Mouse (Mus musculus): ENCODE results near the gene Mthfd1.

Mthfd1 gene

GRCm38 (mm10) chr12:76303474-76303873 is 48.4 kb downstream of the Mthfd1 start:
- DNase-seq (ENCODE audit: low read depth, low spot score) = no peak

DNA sequence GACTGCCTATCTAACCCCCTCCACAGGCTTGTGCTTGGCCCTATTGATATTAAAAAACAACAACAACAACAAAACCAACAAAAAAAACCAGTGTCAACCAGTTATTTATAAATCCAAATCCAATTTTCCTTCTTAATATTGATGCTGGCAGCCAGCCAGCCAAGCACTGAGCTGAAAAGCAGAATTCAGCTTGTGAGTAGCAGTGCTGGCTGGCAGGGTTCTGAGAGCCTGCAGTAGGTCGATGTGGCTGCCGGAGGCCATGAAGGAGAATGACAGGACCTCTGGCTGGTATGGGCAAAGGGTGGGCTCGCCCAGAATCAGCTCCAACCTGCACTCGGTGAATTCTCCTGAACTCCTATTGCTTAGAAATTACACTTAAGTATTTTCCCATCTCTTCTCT is 49.1 kb downstream of the Mthfd1 start:
- DNase-seq (ENCODE audit: low read depth, low spot score) = no peak

- no peak for DNase-seq (ENCODE audit: low read depth, low spot score)
Measured at GRCm38 (mm10) chr12:76305107-76305506, 50.0 kb downstream of the Mthfd1 start.

DNA sequence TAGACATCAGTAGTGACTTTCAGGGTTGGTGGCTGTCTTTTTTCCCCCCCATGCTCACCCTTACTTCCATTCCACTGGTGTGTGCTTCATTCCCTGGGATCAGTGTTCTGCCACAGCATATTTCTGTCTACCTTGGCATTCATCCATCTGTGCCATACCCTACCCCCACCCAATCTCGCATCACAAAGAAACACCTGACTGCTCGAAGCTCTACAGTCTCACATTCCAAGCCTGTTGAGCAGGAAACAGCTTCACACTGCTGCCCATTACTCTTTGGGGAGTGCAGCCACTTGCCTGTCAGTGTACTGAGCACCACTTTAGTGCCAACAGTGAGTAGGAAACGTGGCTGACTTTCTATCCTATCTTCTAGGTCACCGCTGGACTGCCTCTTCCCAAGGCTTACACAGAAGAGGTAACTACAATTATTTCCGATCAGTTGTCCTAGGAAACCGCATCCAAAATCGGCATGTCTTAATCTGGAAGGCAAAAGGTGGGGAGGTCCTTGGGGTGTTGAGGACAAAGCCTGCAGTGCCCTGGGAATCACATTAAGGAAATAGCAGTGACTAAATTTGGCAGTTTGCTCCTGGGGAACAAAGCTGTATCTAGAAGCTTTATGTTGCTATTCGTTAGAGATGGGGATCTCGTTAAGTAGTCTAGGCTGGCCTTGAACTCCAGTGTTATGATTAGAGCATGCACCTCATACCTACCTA is 51.9 kb downstream of the Mthfd1 start:
- no peak for DNase-seq (ENCODE audit: low read depth, low spot score)

- DNase-seq (ENCODE audit: low read depth, low spot score) = no peak
Measured at GRCm38 (mm10) chr12:76307964-76308363, 52.9 kb downstream of the Mthfd1 start.

DNA sequence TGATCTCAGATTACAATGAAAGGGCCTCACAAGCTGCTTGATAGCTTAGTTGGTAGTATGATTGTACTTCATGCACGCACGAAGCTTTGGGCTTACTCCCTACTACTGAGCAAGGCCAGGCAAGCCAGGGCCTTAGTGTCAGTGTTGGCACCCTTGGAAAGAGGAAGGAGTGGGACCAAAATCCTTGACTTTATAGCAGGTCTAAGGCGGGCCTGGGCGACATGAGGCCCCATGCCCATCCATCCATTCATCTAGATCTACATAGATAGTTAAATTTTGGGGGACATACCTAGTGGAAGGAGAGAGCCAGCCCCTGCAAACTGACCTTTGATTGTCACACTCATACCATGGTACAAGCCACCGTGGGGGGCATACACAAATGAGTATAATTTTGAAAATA is 53.3 kb downstream of the Mthfd1 start:
- DNase-seq (ENCODE audit: low read depth, low spot score) = no peak

DNA sequence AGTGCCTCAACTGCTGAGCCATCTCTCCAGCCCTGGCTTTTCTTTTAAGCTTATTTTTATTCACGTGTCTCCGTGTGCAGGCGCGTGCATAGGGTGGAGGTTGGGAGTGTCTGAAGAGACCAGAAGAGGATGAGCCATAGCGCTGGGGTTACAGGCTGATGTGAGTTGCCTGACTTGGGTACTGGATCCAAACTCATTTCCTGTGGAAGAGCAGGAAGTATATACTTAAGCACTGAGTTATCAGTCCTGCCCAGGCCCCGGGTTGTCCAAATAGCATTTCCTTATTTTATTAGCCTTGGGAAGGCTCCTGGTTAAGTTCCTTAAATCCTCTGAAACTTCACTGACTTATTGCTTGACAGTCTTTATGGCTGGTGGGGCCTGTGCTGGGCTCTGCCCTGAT is 54.9 kb downstream of the Mthfd1 start:
- no peak for DNase-seq (ENCODE audit: low read depth, low spot score)

DNA sequence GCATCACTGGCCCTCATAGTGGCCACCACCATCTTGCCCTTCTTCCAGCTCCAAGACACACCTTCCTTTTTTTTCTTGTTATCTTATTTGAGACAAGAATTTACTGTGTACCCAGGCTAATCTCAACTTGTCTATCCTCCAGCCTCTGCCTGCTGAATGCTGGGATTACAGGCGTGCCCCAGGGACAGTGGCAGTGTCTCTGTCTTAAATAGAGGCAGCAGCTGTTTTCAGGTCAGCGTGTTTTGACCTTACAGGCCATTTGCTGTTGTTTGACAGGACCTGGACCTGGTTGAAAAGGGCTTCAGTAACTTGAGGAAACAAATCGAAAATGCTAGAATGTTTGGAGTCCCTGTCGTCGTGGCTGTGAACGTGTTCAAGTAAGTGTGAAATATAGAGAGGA is 55.5 kb downstream of the Mthfd1 start:
- no peak for DNase-seq (ENCODE audit: low read depth, low spot score)

GRCm38 (mm10) chr12:76311227-76311626 is 56.1 kb downstream of the Mthfd1 start:
- DNase-seq (ENCODE audit: low read depth, low spot score) = no peak

DNA sequence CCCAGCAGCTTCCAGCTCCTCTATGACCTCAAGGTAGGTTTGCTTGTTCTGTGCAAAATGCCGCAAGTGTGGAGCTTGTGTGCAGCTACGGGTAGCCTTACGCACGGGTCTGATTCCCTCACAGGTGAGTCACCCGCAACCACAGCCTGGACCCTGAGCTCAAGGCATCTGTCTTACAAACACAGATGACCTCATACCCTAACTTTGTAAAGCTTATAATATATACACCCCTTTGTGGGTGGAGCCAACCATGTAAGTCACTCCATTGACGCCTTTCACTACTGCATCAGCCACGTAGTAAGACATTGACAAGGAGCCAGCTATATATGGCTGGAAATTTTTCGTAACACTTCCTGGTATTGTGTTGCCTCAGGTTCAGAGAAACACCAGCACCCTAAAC is 56.9 kb downstream of the Mthfd1 start:
- no peak for DNase-seq (ENCODE audit: low read depth, low spot score)

GRCm38 (mm10) chr12:76318282-76319212 is 63.4 kb downstream of the Mthfd1 start:
- no peak for DNase-seq (ENCODE audit: low read depth, low spot score)

GRCm38 (mm10) chr12:76324679-76325431 is 69.8 kb downstream of the Mthfd1 start, which contains the start of gene Akap5:
Gene Akap5 (plus strand): TSS chr12:76324891.
- DNase-seq (ENCODE audit: low read depth, low spot score) = peak; percentile 79

DNA sequence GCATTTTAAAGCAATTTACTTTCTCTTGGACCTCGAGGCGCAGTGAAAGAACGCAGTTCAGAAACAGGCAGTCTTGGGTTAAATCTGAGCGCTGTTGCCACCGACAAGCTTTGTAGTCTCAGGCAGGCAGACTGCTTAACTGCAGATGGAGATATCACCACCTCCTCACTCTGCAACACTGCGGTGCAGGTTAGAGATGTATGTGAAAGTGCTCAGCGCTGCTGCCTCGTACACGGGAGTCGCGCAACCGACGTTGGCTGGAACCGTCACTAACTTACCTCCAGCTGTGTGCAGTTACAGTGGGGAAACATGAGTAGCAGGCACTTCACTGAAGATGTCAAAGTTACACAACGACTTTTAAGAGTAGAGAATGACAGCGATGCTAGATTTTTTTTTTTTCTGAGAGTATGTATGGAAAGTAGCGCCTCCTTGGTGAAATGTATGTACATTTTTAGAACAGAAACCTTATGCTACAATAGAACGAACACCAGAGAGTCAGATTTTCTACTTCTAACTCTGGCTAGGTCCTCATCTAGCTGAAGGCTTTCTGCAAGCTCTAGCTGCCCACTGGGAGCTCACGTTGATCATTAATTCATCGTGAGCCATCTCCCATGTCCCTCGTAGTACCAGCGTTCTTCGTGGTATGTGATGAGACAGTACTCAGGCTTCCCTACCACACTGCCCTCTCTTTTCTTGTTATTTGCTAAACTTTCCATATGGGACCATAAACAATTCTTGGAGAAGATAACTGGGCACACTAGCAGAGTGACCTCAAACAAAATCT is 71.5 kb downstream of the Mthfd1 start:
- DNase-seq (ENCODE audit: low read depth, low spot score) = no peak

DNA sequence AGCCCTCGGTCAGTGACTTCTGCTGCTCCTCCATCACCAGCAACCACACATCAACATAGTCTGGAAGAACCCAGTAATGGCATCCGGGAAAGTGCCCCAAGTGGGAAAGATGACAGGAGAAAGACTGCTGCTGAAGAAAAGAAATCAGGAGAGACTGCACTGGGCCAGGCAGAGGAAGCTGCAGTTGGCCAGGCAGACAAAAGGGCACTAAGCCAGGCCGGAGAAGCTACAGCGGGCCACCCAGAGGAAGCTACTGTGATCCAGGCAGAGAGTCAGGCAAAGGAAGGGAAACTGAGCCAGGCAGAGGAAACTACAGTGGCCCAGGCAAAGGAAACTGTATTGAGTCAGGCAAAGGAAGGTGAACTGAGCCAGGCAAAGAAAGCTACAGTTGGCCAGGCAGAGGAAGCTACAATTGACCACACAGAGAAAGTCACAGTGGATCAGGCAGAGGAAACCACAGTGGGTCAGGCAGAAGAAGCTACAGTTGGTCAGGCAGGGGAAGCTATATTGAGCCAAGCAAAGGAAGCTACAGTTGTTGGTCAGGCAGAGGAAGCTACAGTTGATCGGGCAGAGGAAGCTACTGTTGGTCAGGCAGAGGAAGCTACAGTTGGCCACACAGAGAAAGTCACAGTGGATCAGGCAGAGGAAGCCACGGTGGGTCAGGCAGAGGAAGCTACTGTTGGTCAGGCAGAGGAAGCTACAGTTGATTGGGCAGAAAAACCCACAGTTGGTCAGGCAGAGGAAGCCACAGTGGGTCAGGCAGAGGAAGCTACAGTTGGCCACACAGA is 73.7 kb downstream of the Mthfd1 start:
- no peak for DNase-seq (ENCODE audit: low read depth, low spot score)

- DNase-seq (ENCODE audit: low read depth, low spot score) = no peak
Measured at GRCm38 (mm10) chr12:76333688-76334087, 78.6 kb downstream of the Mthfd1 start.

- DNase-seq (ENCODE audit: low read depth, low spot score) = no peak
Measured at GRCm38 (mm10) chr12:76335641-76336040, 80.5 kb downstream of the Mthfd1 start.

DNA sequence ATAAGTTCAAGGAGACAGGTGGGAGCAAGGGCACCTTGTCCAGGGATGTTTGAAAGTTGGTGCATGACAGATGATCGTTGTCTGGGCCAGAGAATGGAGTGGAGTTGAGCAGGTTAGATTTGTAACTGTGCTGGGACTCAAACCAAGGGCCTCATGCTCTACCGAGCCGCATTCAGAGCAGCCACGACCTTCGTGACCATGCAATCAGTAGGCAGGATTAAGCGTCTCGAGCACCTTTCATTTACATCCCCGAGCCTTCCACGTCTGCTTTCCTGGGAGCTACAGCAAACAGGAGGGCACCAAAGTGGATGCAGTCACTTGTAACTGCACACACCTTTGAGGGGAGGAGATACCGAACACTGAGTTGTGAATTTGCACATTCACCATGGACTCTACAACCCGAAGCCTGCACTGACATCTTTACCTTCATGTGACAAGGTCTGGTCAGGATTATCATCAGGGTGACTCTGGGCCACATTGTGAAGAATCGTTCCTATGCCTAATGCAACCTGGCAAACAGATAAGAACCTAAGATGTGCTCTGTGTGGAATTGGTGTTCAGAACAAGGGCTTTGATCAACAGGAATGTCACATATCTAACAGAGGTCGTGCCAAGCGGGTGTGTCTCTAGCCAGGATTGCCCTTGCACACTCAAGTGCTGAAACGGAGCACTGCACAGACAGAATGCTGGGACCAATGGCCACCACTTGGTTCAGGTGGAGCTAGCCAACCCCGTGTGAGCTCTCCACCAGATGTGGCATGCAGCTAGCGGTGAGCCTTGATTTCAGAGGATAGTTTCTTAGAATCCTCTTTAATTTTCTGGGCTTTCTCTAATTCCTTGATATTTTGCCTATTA is 81.2 kb downstream of the Mthfd1 start:
- DNase-seq (ENCODE audit: low read depth, low spot score) = peak; percentile 34

- DNase-seq (ENCODE audit: low read depth, low spot score) = peak; percentile 60
Measured at GRCm38 (mm10) chr12:76341080-76341479, 86.0 kb downstream of the Mthfd1 start.

DNA sequence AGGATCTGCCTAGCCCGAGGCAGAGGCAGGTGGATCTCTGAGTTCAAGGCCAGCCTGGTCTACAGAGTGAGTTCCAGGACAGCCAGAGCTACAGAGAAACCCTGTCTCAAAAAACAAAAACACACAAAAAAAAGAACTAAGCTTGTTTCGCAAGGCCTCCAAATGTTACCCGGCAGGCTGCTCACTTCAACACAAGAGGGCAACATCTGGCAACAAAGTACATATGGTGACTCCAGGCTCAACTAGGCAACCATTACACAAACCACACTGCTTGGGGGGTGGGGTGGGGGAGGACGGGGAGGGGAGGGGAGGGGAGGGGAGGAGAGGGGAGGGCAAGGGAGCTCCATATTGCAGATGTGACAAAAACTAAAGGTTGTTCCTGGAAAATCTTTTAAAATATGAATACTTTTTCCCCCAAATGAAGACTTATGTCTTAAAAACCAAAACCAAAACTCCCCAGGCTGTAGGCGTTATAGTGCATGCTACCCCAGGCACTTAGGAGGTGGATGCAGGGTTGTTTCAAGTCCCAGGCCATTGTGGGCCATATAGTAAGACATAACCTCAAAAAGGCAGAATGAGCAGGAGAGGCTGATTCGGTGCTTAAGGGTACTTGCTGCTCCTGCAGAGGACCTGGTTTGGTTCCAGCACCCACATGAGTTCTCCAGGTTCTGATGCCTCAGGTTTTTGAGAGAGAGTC is 90.8 kb downstream of the Mthfd1 start:
- no peak for DNase-seq (ENCODE audit: low read depth, low spot score)

Data from R1 (cell line).